Mouse (Mus musculus): ENCODE measurements at regions not wholly inside any gene's neighbourhood (a gene's known extent, or its start where the extent isn't known, plus 50 kb on each side); places are given as distances from the start of the nearest gene placed in this dataset.

DNA sequence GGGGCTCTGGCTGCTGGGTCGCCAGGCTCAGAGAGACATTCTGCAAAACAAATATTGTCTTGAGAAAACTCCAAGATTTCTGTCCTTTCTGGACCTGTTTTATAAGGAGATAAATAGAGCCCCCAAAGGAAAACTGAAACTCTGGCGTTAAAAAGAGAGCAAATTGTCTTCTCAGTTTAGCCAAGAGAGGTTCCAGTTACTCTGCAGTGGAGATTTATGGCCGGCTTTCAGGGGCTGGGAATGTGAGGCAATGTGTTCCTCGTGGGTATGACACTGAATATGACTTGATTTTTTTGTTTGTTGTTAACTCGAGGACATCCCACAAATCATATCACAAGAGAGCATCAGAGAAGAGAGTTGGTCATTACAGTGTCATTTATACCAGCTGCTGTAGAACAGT is 88.2 kb upstream of the Lifr start:
- no peak for ATAC-seq (ENCODE audit: insufficient number of reproducible peaks, low FRiP score, low TSS enrichment)

- no peak for ATAC-seq (ENCODE audit: insufficient number of reproducible peaks, low FRiP score, low TSS enrichment)
Measured at GRCm38 (mm10) chr15:7003311-7003710, 87.1 kb upstream of the Lifr start.

DNA sequence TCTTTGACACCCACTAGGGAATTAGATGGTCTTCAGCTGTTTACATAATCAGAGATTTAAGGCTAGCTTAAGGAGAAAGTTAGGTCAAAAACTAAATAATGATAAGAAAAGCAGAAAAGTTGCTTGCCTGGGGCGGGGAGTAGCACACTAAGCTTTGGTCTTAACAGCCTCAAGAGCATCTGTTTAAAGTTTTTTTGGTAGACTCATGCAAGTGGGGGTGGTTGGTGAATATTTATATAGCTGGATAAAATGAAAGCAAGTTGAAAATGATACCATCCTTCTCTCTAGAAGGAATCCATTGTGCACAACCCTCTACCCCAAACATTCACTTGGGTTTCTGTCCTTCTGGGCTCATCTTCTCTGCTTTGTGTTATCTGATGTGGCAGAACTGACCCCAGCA is 85.3 kb upstream of the Lifr start:
- no peak for ATAC-seq (ENCODE audit: insufficient number of reproducible peaks, low FRiP score, low TSS enrichment)

DNA sequence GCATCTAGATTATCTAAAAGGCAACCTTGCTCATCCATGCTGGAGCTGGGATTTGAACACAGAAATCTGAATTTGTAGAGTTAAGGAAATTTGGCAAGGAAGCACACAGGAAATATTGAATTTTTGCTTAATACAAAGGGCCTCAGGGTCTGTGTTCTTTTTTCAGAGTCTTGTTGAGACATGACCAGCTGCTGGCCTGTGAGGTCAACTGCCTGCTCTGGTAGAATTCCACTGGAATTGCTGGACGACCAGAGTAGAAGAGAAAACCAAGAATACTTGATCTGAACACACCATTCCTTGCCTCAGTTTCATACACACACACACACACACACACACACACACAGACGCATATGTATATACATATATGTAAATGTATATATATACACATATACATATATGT is 84.1 kb upstream of the Lifr start:
- ATAC-seq (ENCODE audit: insufficient number of reproducible peaks, low FRiP score, low TSS enrichment): no peak

DNA sequence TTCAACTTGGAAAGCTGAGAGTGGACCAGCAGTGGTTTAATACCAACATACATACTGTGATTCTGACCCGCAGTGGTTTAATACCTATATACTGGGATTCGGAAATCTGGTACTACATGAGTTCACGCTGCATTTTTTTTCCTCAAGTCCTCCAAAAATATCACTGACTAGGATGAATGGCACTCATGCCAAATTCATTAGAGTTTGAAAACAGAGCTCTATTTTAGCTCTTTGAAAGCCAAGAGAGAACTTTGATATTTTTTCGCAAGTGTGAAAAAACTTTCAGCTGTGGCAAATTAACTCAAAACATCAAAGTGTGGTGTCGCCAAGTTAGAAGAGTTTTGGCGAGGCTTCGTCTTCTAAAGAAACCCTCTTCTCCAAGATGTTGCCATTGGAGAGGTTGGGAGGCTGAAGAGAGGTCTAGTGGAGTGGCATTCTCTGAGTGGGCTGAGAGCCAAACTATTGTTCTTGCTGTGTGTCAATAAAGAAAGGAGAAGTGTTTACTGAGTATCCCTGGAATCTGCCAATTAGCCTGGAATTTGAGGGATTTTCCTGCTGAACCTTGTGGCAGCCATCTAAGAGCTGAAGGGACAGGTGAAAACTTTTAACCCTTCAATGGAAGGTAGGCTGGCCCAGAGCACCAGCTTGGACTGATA is 81.6 kb upstream of the Lifr start:
- no peak for ATAC-seq (ENCODE audit: insufficient number of reproducible peaks, low FRiP score, low TSS enrichment)

- no peak for ATAC-seq (ENCODE audit: insufficient number of reproducible peaks, low FRiP score, low TSS enrichment)
Measured at GRCm38 (mm10) chr15:7010966-7011695, 79.3 kb upstream of the Lifr start.

- ATAC-seq (ENCODE audit: insufficient number of reproducible peaks, low FRiP score, low TSS enrichment): no peak
Measured at GRCm38 (mm10) chr15:7011696-7012070, 78.7 kb upstream of the Lifr start.

- no peak for ATAC-seq (ENCODE audit: insufficient number of reproducible peaks, low FRiP score, low TSS enrichment)
Measured at GRCm38 (mm10) chr15:7012446-7012845, 78.0 kb upstream of the Lifr start.

GRCm38 (mm10) chr15:7013047-7013446 is 77.4 kb upstream of the Lifr start:
- ATAC-seq (ENCODE audit: insufficient number of reproducible peaks, low FRiP score, low TSS enrichment): no peak

- ATAC-seq (ENCODE audit: insufficient number of reproducible peaks, low FRiP score, low TSS enrichment): no peak
Measured at GRCm38 (mm10) chr15:7014984-7015383, 75.4 kb upstream of the Lifr start.

- ATAC-seq (ENCODE audit: insufficient number of reproducible peaks, low FRiP score, low TSS enrichment): no peak
Measured at GRCm38 (mm10) chr15:7016018-7016417, 74.4 kb upstream of the Lifr start.

DNA sequence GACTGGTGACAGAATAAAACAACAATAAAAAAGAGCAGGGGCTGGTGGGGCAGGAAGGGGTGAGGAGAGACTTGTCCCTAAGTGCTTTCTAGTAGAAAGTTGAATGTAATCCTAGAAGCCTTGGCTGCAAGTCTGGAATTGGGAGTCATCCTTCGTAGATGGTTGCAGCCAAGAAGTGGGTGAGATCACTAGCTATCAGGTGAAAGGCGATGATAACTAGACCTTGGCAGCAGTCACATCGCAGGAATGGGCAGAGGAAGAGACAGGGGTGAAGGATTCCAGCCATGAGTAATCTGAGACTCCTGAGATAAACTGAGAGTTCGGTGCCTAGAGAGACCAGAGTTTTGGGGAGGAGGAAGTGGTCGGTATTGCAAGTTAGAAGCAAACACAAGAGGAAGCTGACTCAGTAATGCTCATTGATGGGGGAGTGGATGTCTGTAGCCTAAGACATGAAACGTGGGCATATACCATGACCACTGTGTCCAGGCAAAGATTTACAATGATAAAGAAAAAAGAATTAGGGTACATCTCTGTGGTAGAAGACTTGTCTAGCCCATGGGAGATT is 73.1 kb upstream of the Lifr start:
- no peak for ATAC-seq (ENCODE audit: insufficient number of reproducible peaks, low FRiP score, low TSS enrichment)

DNA sequence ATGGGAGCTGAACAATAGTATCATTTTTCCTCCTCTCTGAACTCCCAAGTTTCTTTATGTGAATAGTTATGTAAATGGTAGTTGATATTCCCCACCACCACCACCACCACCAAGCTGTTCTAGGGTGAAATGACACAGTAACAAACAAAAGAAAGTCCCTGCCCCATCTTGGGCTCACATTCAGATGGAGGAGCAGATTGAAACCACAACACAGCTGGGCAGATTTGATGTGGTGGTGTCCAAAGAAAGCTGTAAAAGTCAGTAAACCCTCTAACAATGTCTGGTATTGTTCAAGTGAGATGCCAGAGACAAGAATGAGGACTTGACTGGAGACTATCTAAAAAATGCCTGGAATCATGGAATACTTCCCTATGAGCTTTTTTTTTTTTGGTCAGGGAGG is 67.8 kb upstream of the Lifr start:
- no peak for ATAC-seq (ENCODE audit: insufficient number of reproducible peaks, low FRiP score, low TSS enrichment)

- no peak for ATAC-seq (ENCODE audit: insufficient number of reproducible peaks, low FRiP score, low TSS enrichment)
Measured at GRCm38 (mm10) chr15:7025194-7025593, 65.2 kb upstream of the Lifr start.

DNA sequence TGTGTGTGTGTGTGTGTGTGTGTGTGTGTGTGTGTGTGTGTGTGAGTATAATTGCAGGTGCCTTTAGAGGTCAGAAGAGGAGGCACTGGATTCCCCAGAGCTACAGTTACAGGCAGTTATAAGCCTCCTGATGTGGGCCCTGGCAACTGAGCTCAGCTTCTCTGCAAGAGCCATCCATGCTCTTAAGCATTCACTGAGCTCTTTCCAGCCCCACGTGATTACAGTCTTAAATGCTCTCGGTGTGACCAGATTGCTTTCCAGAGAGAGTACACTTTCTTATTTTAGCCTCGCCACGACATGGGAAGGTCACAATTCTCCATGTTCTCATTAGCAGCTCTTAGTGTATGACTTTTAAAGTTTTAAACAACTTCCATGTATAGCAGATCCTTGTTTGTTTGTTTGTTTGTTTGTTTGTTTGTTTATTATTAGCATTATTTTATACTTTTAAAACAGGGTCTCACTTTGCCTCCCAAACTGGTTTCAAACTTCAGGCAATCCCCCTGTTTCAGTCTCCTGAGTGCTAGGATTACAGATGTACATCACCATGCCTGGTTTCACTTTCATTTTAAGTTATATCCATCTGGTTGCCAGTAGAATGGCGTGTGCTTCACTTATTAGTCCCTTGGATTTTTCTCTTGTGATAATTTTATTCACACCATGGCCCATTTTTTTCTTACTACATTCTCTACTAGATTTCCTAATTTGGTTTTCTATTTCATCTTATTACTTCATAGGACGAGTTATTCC is 58.9 kb upstream of the Lifr start:
- no peak for ATAC-seq (ENCODE audit: insufficient number of reproducible peaks, low FRiP score, low TSS enrichment)

GRCm38 (mm10) chr15:7037475-7037874 is 52.9 kb upstream of the Lifr start:
- no peak for ATAC-seq (ENCODE audit: insufficient number of reproducible peaks, low FRiP score, low TSS enrichment)

DNA sequence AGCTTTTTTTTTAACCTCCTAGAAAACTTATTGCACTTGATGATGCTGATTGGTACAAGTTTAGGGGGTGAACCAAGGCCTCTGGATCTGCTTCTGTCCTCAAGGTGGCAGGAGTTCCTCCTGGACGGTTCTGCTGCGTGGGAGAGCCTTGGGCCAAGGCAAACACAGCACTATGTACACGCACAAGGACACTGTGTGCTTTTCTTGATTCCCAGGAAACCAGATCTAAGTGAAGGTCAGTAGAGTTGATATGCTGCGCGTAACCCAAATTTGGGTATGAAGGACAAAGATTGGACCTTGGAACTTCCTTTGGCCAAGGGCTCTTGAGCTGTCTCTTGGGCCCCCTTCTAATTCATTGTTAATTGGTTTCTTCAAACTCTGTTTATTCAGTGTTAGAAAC is 51.3 kb upstream of the Lifr start:
- no peak for ATAC-seq (ENCODE audit: insufficient number of reproducible peaks, low FRiP score, low TSS enrichment)

DNA sequence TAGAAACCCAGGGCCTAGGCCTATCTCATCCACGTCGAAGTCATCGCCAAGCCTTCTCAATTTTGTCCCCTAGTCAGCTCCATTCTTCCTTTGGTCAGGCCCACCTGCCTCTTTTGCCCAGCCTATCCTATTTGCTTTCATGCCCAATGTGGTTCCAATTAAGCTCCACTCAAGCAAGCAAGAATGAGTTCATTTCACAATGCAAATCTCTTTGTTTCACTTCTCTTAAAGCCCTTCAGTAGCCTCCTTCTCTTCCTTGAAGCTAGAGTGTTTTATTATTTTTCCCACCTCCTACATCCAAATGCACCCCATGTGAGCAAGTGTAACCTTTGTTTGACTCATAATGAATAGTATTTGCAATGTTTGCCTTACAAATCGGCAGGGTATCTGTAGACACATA is 50.6 kb upstream of the Lifr start:
- ATAC-seq (ENCODE audit: insufficient number of reproducible peaks, low FRiP score, low TSS enrichment): no peak

Data from cerebellum, adult (tissue).